ENCODE assay signal across 19 mouse cellular contexts in genomic region chr5:130074491-130074890, GRCm38 (mm10). TPM values are rescaled to one million over a fixed set of nuclear protein-coding genes. Genes with fewer than 3 reads are reported as not detected.
DNase-seq lines count a peak whose midpoint lies in the region; ATAC-seq and TF ChIP-seq lines count a peak whose summit lies in the region.
"Had no signal": no experiment of that assay in that cellular context is flagged by ENCODE, and none has a peak within 500 bp of the region (broad histone marks: within the 10 kb centered on the region; RNA-seq: fewer than 3 reads in every experiment).

No protein-coding gene starts in this region.

- WGBS in lung, embryonic 15.5 days = 65% methylated on average over 6 of the region's 6 CpGs
- 67% methylated on average over 6 of the region's 6 CpGs for WGBS in liver, embryonic 14.5 days (ENCODE audit: insufficient replicate concordance)
- WGBS in stomach, postnatal 0 days = 50% methylated on average over 6 of the region's 6 CpGs

- H3K9me3 ChIP-seq in lung, embryonic 15.5 days = no peaks in the 10 kb centered on the region
- H3K9me3 ChIP-seq in liver, embryonic 14.5 days (ENCODE audit: control insufficient read depth, low read length) = no peaks in the 10 kb centered on the region
- H3K9me3 ChIP-seq in stomach, postnatal 0 days (ENCODE audit: control insufficient read depth, low read length) = no peaks in the 10 kb centered on the region
- H3K9me3 ChIP-seq: heart, embryonic 12.5 days; midbrain, embryonic 12.5 days; neural tube, embryonic 15.5 days had no signal

- H3K4me1 ChIP-seq in lung, embryonic 15.5 days = no peaks in the 10 kb centered on the region; the same call in 1 of the 2 replicates
- peaks cover 0 to 7% of the 10 kb centered on the region in 2 experiments; a peak in 2 of 4 replicates for H3K4me1 ChIP-seq in liver, embryonic 14.5 days (replicated peaks; ENCODE audit: control insufficient read depth in 2 of 2, insufficient read depth in 2 of 2, low read length in 1 of 2)
- H3K4me1 ChIP-seq in stomach, postnatal 0 days (replicated peaks; ENCODE audit: control insufficient read depth, insufficient read depth) = 0 out of 2 replicates have a peak, but pooled peaks cover 2% of the 10 kb centered on the region

- ATAC-seq in cerebellum, adult (ENCODE audit: insufficient number of reproducible peaks, low FRiP score, low TSS enrichment) = 0 out of 2 replicates have a peak, but pooled peaks have one; percentile 24
- ATAC-seq in lung, embryonic 15.5 days (ENCODE audit: borderline replicate concordance, extremely low read depth, low FRiP score, low TSS enrichment) = no peak
- ATAC-seq in liver, embryonic 14.5 days (ENCODE audit: insufficient read depth) = no peak
- ATAC-seq in stomach, postnatal 0 days (ENCODE audit: low FRiP score, low TSS enrichment) = peak; percentile 79
- ATAC-seq: forebrain, postnatal 0 days; hindbrain, embryonic 16.5 days; intestine, postnatal 0 days had no signal

- H3K27me3 ChIP-seq in lung, embryonic 15.5 days = no peaks in the 10 kb centered on the region
- H3K27me3 ChIP-seq in liver, embryonic 14.5 days (ENCODE audit: control insufficient read depth, insufficient read depth, low read length) = no peaks in the 10 kb centered on the region
- H3K27me3 ChIP-seq in stomach, postnatal 0 days (ENCODE audit: control insufficient read depth, insufficient read depth, low read length) = no peaks in the 10 kb centered on the region; the same call in 1 of the 2 replicates
- H3K27me3 ChIP-seq: neural tube, embryonic 15.5 days had no signal

- no peak overlapping the region for H3K9ac ChIP-seq in lung, embryonic 15.5 days
- H3K9ac ChIP-seq in liver, embryonic 14.5 days (replicated peaks) = no peak overlapping the region
- no peak overlapping the region for H3K9ac ChIP-seq in stomach, postnatal 0 days (ENCODE audit: low read length)
- H3K9ac ChIP-seq: forebrain, postnatal 0 days; heart, embryonic 12.5 days; midbrain, embryonic 12.5 days; neural tube, embryonic 15.5 days had no signal

- no peaks in the 10 kb centered on the region for H3K36me3 ChIP-seq in lung, embryonic 15.5 days
- no peaks in the 10 kb centered on the region for H3K36me3 ChIP-seq in liver, embryonic 14.5 days (replicated peaks; ENCODE audit: control insufficient read depth, insufficient read depth, low read depth)
- no peaks in the 10 kb centered on the region for H3K36me3 ChIP-seq in stomach, postnatal 0 days (ENCODE audit: control insufficient read depth, insufficient read depth, low read length)
- H3K36me3 ChIP-seq: heart, embryonic 12.5 days; midbrain, embryonic 12.5 days; neural tube, embryonic 15.5 days had no signal

- TF ChIP-seq EP300 in liver, embryonic 14.5 days (IDR thresholded peaks at IDR 0.05; ENCODE audit: low read depth) = no peak
- no peak for TF ChIP-seq EP300 in stomach, postnatal 0 days (optimal IDR thresholded peaks at IDR 0.05)

- no peak for TF ChIP-seq CTCF in liver, embryonic 14.5 days (IDR thresholded peaks at IDR 0.05; ENCODE audit: low read depth)
- TF ChIP-seq CTCF in stomach, postnatal 0 days (IDR thresholded peaks at IDR 0.05; ENCODE audit: low read depth) = no peak

- H3K4me2 ChIP-seq in lung, embryonic 15.5 days = peak overlapping the region; percentile 18; the same call in 1 of the 2 replicates
- peak overlapping the region; percentile 32 for H3K4me2 ChIP-seq in liver, embryonic 14.5 days (ENCODE audit: low read depth)
- H3K4me2 ChIP-seq in stomach, postnatal 0 days (replicated peaks; ENCODE audit: low read depth) = peak overlapping the region; percentile 25; the same call in 1 of the 2 replicates
- H3K4me2 ChIP-seq: heart, embryonic 12.5 days; midbrain, embryonic 12.5 days; neural tube, embryonic 15.5 days had no signal

- no peak for DNase-seq in cerebellum, postnatal 4 days (ENCODE audit: low spot score in 2 of 2)
- no peak for DNase-seq in lung, postnatal 4 days
- no peak for DNase-seq in liver, embryonic 14.5 days (ENCODE audit: low read depth in 3 of 3, low spot score in 3 of 3)
- peak; percentile 76 for DNase-seq in stomach, postnatal 0 days (ENCODE audit: low spot score)
- no peak for DNase-seq in embryo, embryonic 11 days
- DNase-seq in spleen, postnatal 36 days (ENCODE audit: low spot score in 2 of 2) = no peak
- DNase-seq: forebrain, postnatal 0 days; left cerebral cortex, postnatal 4 days had no signal

- H3K27ac ChIP-seq in lung, embryonic 15.5 days = no peak overlapping the region
- H3K27ac ChIP-seq in liver, embryonic 14.5 days = no peak overlapping the region
- peak overlapping the region; percentile 71 for H3K27ac ChIP-seq in stomach, postnatal 0 days (replicated peaks)
- H3K27ac ChIP-seq: gastrocnemius, adult 2 months; macrophage; midbrain, embryonic 12.5 days; neural tube, embryonic 15.5 days had no signal

- no peak overlapping the region for H3K4me3 ChIP-seq in lung, embryonic 15.5 days
- no peak overlapping the region for H3K4me3 ChIP-seq in liver, embryonic 14.5 days (ENCODE audit: insufficient read depth in 1 of 2, low read depth in 2 of 2, low read length in 2 of 2)
- no peak overlapping the region for H3K4me3 ChIP-seq in stomach, postnatal 0 days (ENCODE audit: low read depth, low read length)
- H3K4me3 ChIP-seq: erythroblast, embryonic 14.5 days; gastrocnemius, adult 2 months; heart, embryonic 12.5 days; midbrain, embryonic 12.5 days; myocyte; neural tube, embryonic 15.5 days had no signal

RNA-seq across cellular contexts. Expression of gene Tpst1, which starts 1.4 kb away (rescaled TPM):
- polyA plus RNA-seq in lung, embryonic 15.5 days (2015; fragmentation: Nextera tagmentation; extraction: Ambion mirVana) = 69.6 and 70.8 TPM in 2 replicates
- polyA plus RNA-seq in liver, embryonic 14.5 days (2012; rRNA removed) = 8.4 and 10.0 TPM in 2 replicates
- polyA plus RNA-seq in liver, embryonic 14.5 days (2014; fragmentation: Nextera tagmentation; extraction: Ambion mirVana) = 22.3 and 22.8 TPM in 2 replicates
- 44.5 and 47.3 TPM in 2 replicates for polyA plus RNA-seq in stomach, postnatal 0 days (2015; fragmentation: Nextera tagmentation; extraction: Ambion mirVana)

RNA-seq across cellular contexts. Expression of gene Crcp, which starts 45.4 kb away (rescaled TPM):
- 39.1 and 40.1 TPM in 2 replicates for polyA plus RNA-seq in lung, embryonic 15.5 days (2015; fragmentation: Nextera tagmentation; extraction: Ambion mirVana)
- 8.6 and 15.8 TPM in 2 replicates for polyA plus RNA-seq in liver, embryonic 14.5 days (2012; rRNA removed)
- 14.7 and 16.1 TPM in 2 replicates for polyA plus RNA-seq in liver, embryonic 14.5 days (2014; fragmentation: Nextera tagmentation; extraction: Ambion mirVana)
- polyA plus RNA-seq in stomach, postnatal 0 days (2015; fragmentation: Nextera tagmentation; extraction: Ambion mirVana) = 26.0 and 26.4 TPM in 2 replicates

RNA-seq across cellular contexts. Expression of gene Asl, which starts 45.4 kb away (rescaled TPM):
- 25.8 and 30.9 TPM in 2 replicates for polyA plus RNA-seq in lung, embryonic 15.5 days (2015; fragmentation: Nextera tagmentation; extraction: Ambion mirVana)
- polyA plus RNA-seq in liver, embryonic 14.5 days (2012; rRNA removed) = 26.1 and 30.4 TPM in 2 replicates
- 39.8 and 47.3 TPM in 2 replicates for polyA plus RNA-seq in liver, embryonic 14.5 days (2014; fragmentation: Nextera tagmentation; extraction: Ambion mirVana)
- polyA plus RNA-seq in stomach, postnatal 0 days (2015; fragmentation: Nextera tagmentation; extraction: Ambion mirVana) = 27.3 and 36.1 TPM in 2 replicates

Comparison
In these comparisons a context has a peak if more than half of its experiments do, and no peak if none do; other contexts are left out.
1. ATAC-seq: peak in cerebellum, adult (single experiment) and stomach, postnatal 0 days (single experiment); none in lung, embryonic 15.5 days (single experiment) and liver, embryonic 14.5 days (single experiment).
2. Peak in every context shown above with its lines, with median percentiles within 50 percentile points of each other: H3K4me2 ChIP-seq.